Mouse (Mus musculus) spleen, postnatal 10 days (tissue): Measurements from ENCODE around the gene Olfr467.
"Not testable (repeated sequence)": the region's sequence is repeated elsewhere in the genome, so short reads cannot be mapped to it uniquely, and the experiment has no call there.

ENCODE experiments used
- DNase-seq, 2 experiments: peaks; one replicate each; pipeline ENCODE4 v3.0.0; 2021 to 2022; ENCODE audit warnings: low spot score in 2 of 2

Olfr467 gene

DNA sequence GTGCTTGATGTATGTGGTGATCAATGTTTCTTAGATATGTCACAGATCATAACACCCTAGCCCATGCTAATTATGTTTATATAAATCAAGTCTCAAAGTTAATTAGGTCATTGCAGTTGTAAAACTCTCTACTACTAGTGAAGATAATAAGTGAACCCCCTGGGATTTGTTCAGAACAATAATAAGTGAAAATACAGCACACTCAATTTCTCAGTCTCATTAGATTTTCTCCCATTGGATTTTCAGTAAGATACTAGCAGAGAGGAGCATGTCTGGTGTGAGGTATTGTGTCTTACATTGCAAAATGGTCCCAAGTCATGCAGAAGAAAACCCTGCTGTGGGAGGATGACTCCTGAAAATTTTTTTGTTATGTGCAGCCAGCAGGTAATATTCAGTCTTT lies at the start of gene Olfr467:
Olfr467 (plus strand) TSS at position 301 of the 400 bp plus-strand sequence.
- DNase-seq: no peak

GRCm38 (mm10) chr7:107770812-107771211 lies 41.3 kb upstream of the Olfr467 start:
- no peak for DNase-seq

- DNase-seq: no peak
Measured at GRCm38 (mm10) chr7:107778216-107778615, 33.8 kb upstream of the Olfr467 start.

DNA sequence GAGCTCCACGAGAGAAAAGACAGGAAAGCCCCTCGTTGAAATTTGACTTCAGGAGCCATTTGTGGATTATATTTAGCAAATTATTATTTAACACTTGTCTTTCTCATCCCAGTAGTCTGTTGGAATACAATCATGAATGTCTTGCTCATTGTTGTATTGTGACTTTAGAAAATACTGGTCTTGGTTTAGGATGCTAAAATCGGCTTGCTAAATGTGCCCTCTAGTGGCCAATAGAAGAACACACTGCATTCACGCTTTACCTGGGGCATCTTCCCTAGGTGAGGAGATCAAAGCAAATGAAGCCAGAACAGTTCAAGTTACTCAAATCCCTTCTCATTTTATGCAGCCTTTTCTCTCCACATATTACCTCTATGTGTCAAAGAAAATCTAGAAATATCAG lies 32.5 kb upstream of the Olfr467 start:
- no peak for DNase-seq

DNA sequence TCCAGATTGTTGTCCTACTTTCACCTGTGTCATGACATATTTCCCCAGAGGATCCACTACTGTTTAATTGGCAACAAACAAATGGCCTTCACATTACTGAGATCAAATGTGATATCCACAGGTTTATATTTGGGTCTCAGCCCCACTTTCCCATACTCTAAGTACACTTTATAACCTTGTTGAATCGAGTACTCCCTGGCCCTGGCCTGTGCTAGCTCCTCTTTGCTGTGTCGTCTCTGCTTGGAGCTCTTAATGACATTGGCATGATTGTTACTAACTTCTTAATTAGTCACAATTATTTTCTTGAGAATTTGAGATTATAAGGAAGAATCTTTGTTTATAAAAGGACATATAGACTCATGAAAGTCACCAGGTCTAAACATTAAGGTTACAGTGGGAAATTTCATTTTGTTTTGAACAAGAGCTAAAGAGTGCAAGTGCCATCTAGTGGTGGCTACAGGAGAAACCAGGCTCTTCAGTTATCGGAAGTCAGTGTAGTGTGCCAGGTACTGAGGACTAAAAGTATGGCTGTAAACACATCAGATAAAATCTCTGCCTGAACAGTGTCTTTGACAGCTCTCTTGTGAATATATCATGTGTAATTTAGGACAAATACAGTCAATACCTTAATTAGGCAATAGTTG lies 24.0 kb upstream of the Olfr467 start:
- DNase-seq: no peak

- no peak for DNase-seq
Measured at GRCm38 (mm10) chr7:107796500-107796899, 15.6 kb upstream of the Olfr467 start.

- no peak for DNase-seq
Measured at GRCm38 (mm10) chr7:107801108-107801507, 11.0 kb upstream of the Olfr467 start, which contains the start of gene Ovch2. Ovch2 (minus strand) TSS chr7:107801208.

DNA sequence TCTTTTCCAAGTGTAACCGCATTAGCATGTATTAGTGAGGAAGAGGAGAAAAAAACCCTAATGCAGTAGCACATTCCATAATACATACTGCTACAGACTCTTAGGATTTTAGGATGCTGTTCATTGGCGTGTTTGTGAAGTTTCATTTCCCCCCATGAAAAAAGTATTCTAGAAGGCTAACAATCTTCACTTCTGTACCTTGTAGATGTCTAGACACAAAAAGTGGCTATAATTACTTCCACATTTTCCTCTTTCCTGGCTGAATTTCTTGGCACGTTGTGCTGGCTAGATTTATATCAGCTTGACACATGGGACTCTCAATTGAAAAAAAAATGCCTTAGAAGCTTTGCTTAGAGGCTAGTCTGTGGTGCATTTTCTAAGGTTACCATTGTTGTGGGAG lies 9.9 kb upstream of the Olfr467 start:
- no peak for DNase-seq

- DNase-seq: no peak
Measured at GRCm38 (mm10) chr7:107819442-107819841, 7.4 kb downstream of the Olfr467 start.

- DNase-seq: not testable (repeated sequence)
Measured at GRCm38 (mm10) chr7:107823867-107824266, 11.8 kb downstream of the Olfr467 start.

GRCm38 (mm10) chr7:107825441-107825840 lies 13.4 kb downstream of the Olfr467 start, which contains the start of gene Olfr469:
Olfr469 (minus strand) TSS chr7:107825541.
- DNase-seq: not testable (repeated sequence)

GRCm38 (mm10) chr7:107841719-107842118 lies 29.7 kb downstream of the Olfr467 start:
- DNase-seq: no peak

DNA sequence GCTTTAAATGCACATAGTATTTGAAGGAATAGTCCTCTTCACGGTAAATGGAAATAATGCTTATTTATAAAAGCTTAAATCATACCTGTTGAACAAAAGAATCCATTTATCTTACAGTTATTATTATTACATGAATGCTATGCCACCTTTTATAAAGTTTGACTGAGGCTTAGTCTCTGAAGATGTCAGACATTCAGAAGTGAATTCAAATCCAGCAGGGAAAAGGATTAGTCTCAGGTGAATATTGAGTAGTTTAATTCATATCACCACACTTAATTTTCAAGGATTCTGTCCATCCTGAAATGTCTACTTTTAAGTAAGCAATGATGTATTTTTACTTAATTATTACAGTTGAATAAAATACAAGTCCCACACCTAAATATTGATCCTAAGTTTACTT lies 35.3 kb downstream of the Olfr467 start, which contains the start of gene Olfr470:
Olfr470 (minus strand) TSS at position 101 of the 400 bp plus-strand sequence.
- not testable (repeated sequence) for DNase-seq
